Mouse (Mus musculus) midbrain, embryonic 10.5 days (tissue): ENCODE data around the gene Irf2bp2. TPM values are rescaled to one million over a fixed set of nuclear protein-coding genes. Genes with fewer than 3 reads are reported as not detected.

ENCODE experiments used
- polyA plus RNA-seq: library from polyadenylated mRNA; unstranded; fragments of >200 nt; fragmentation: Nextera tagmentation; extraction: Ambion mirVana; gene quantifications from 2 replicates; pipeline ENCODE4 v1.2.1, GENCODE M21; 2016

The Irf2bp2 gene
- polyA plus RNA-seq, 1 experiment from 2014 or later, result 4.0 TPM

Other genes with a start within 250 kb of the Irf2bp2 start
- gene Coa6, start 171.5 kb downstream of the Irf2bp2 start, polyA plus RNA-seq, result 42.5 and 49.4 TPM in 2 replicates
- 1.4 and 2.0 TPM in 2 replicates for gene Tarbp1, start 118.9 kb downstream of the Irf2bp2 start, polyA plus RNA-seq